Mouse (Mus musculus) heart, embryonic 13.5 days (tissue): Measurements from ENCODE around the gene Pamr1. TPM values are rescaled to one million over a fixed set of nuclear protein-coding genes. Genes with fewer than 3 reads are reported as not detected.
A peak's percentile ranks its signal among the peaks of the same experiment; 100 is the strongest.

Experiments
- ATAC-seq: fragments of 200-750 bp; cut with Nextera tagmentation; 2 replicates; pipeline ENCODE4 v1.8.0; 2017; ENCODE audit warnings: moderate TSS enrichment; ENCODE audit not compliant: insufficient number of reproducible peaks, low FRiP score, low TSS enrichment; ENCODE audit errors: extremely low read depth
- H3K27ac ChIP-seq: fragments of 300-500 bp; sonication (generic); replicated peaks from 2 replicates; pipeline ENCODE4 v1.5.1; 2015; ENCODE audit warnings: moderate library complexity, mild to moderate bottlenecking, inconsistent platforms
- H3K27me3 ChIP-seq: fragments of 300-500 bp; sonication (generic); replicated peaks from 2 replicates; pipeline ENCODE4 v1.6.1; 2015; ENCODE audit warnings: mild to moderate bottlenecking, inconsistent platforms
- H3K36me3 ChIP-seq: fragments of 300-500 bp; sonication (generic); 2 replicates; pipeline ENCODE4 v1.6.1; 2015; ENCODE audit warnings: mild to moderate bottlenecking, inconsistent platforms
- H3K4me1 ChIP-seq: fragments of 300-500 bp; sonication (generic); 2 replicates; pipeline ENCODE4 v1.6.1; 2015; ENCODE audit warnings: inconsistent platforms
- H3K4me2 ChIP-seq: fragments of 300-500 bp; sonication (generic); 2 replicates; pipeline ENCODE4 v1.6.1; 2015; ENCODE audit warnings: inconsistent platforms, mild to moderate bottlenecking, moderate library complexity
- H3K4me3 ChIP-seq: fragments of 300-500 bp; sonication (generic); 2 replicates; pipeline ENCODE4 v1.5.1; 2015; ENCODE audit warnings: moderate library complexity, mild to moderate bottlenecking, inconsistent platforms
- H3K9ac ChIP-seq: fragments of 300-500 bp; sonication (generic); 2 replicates; pipeline ENCODE4 v1.6.1; 2015; ENCODE audit warnings: inconsistent platforms, mild to moderate bottlenecking, moderate library complexity
- H3K9me3 ChIP-seq: fragments of 300-500 bp; sonication (generic); 2 replicates; pipeline ENCODE4 v1.6.1; 2016; ENCODE audit warnings: inconsistent platforms
- WGBS: fragments of 180-500 bp; shearing (Covaris S2); methylation state at CpG from one replicate; pipeline ENCODE4 v1.1.7; 2015; ENCODE audit warnings: mixed read lengths; 5-methylcytosine and 5-hydroxymethylcytosine counted together
- polyA plus RNA-seq: library from polyadenylated mRNA; unstranded; fragments of >200 nt; fragmentation: Nextera tagmentation; extraction: Ambion mirVana; gene quantifications from 2 replicates; pipeline ENCODE4 v1.2.1, GENCODE M21; 2015

Pamr1 gene
- polyA plus RNA-seq, result 1.4 and 2.2 TPM in 2 replicates

GRCm38 (mm10) chr2:102549611-102550266, at the start of gene Pamr1:
Pamr1 (plus strand) TSS chr2:102550012.
- H3K4me3 ChIP-seq, result peak within 1 kb of the TSS; percentile 46
- 2% methylated on average over 26 of the region's 26 CpGs for WGBS
- no peak for ATAC-seq
- H3K9ac ChIP-seq, result peak within 1 kb of the TSS; percentile 64
- H3K27me3 ChIP-seq, result peaks cover 49% of the 10 kb centered on the region
- H3K4me2 ChIP-seq, result peak within 1 kb of the TSS; percentile 73
- no peaks in the 10 kb centered on the region for H3K9me3 ChIP-seq
- H3K4me1 ChIP-seq, result peaks cover 25% of the 10 kb centered on the region
- no peaks in the 10 kb centered on the region for H3K36me3 ChIP-seq
- no peak within 1 kb of the TSS for H3K27ac ChIP-seq

DNA sequence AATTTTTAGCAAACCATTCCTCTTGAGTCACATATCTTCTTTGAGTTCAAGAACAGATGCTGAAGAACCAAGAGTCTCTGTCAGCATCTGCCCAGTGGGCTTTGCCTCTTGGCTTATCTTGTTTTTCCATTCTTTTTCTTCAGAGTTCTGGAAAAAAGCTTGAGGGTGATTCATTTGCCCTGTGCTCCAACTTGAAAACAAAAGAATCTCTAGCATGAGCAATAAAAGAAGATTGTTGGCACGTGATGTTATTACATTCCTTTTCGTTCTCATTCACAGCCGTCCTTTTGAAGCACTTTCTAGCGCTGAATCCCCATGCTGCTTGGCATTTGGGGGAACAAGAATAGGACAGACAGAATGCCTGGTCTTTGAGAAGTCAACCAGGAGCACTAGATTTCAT, 42.2 kb upstream of the Pamr1 start:
- H3K27ac ChIP-seq, result no peak overlapping the region
- ATAC-seq, result no peak
- H3K4me3 ChIP-seq, result no peak overlapping the region
- H3K9me3 ChIP-seq, result no peaks in the 10 kb centered on the region
- 24% methylated on average over 4 of the region's 4 CpGs for WGBS
- H3K27me3 ChIP-seq, result peaks cover 9% of the 10 kb centered on the region; the same call in 1 of the 2 replicates
- H3K4me2 ChIP-seq, result no peak overlapping the region
- H3K9ac ChIP-seq, result no peak overlapping the region
- peaks cover 5% of the 10 kb centered on the region; the same call in 1 of the 2 replicates for H3K4me1 ChIP-seq
- H3K36me3 ChIP-seq, result no peaks in the 10 kb centered on the region

GRCm38 (mm10) chr2:102508154-102508553, 41.7 kb upstream of the Pamr1 start:
- Histone ChIP-seq H3K9me3 (no peaks in the 10 kb centered on the region), H3K4me2 (no peak overlapping the region), H3K27ac (no peak overlapping the region), H3K4me3 (no peak overlapping the region), H3K4me1 (peaks cover 5% of the 10 kb centered on the region; the same call in 1 of the 2 replicates), H3K36me3 (no peaks in the 10 kb centered on the region), H3K27me3 (peaks cover 9% of the 10 kb centered on the region; the same call in 1 of the 2 replicates), H3K9ac (no peak overlapping the region)
- WGBS, result 21% methylated on average over 1 of the region's 1 CpGs
- ATAC-seq, result no peak

DNA sequence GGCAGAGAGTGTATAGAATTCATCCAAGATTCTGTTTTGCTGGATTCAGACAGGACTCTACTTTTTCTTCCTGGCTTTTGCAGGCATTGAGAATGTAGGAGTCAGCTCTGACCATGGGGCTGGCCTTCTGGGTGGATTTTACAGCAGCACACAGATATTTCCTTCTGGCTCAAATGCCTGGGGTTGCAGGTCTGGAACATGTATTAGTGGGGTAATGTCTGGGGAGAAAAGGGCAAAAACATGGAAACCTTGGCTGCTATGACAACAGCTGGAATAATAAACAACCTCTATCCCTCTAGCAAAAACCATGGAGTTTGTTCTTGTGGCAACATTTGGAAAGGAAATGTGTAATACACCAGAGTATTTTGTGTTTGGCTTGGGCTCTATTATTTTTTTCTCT, 29.9 kb upstream of the Pamr1 start:
- no peak overlapping the region for H3K27ac ChIP-seq
- no peak overlapping the region for H3K4me3 ChIP-seq
- no peaks in the 10 kb centered on the region for H3K9me3 ChIP-seq
- H3K9ac ChIP-seq, result no peak overlapping the region
- no peak overlapping the region for H3K4me2 ChIP-seq
- no peak for ATAC-seq
- no peaks in the 10 kb centered on the region for H3K4me1 ChIP-seq
- peaks cover 14% of the 10 kb centered on the region; the same call in 1 of the 2 replicates for H3K27me3 ChIP-seq
- no peaks in the 10 kb centered on the region for H3K36me3 ChIP-seq

GRCm38 (mm10) chr2:102527563-102527962, 22.2 kb upstream of the Pamr1 start:
- Histone ChIP-seq H3K9me3 (no peaks in the 10 kb centered on the region), H3K27ac (no peak overlapping the region), H3K27me3 (peaks cover 3% of the 10 kb centered on the region; the same call in 1 of the 2 replicates), H3K9ac (no peak overlapping the region), H3K4me2 (no peak overlapping the region), H3K36me3 (no peaks in the 10 kb centered on the region), H3K4me1 (no peaks in the 10 kb centered on the region), H3K4me3 (no peak overlapping the region)
- whole genome bisulfite sequencing, result 79% methylated on average over 4 of the region's 4 CpGs
- no peak for ATAC-seq

DNA sequence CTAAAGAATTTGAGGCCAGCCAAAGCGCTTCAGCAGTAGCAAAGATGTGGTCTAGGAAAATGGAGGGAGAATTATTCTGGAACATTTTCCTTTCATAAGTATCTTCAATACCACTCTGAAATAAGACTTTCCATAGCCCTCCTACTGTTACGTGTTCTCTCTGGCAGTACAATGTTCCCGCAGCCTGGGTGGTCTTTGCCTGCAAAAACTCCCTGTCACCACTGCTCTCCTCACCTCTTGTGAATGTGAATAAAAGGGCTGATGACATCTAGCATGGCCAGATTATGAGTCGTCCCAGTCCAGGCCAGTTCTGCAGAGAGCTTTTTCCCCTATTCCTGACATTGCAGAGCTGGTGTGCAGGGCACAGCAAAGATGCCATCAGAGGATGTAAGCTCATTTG, 16.4 kb upstream of the Pamr1 start:
- no peaks in the 10 kb centered on the region for H3K36me3 ChIP-seq
- 39% methylated on average over 4 of the region's 4 CpGs for WGBS
- H3K9me3 ChIP-seq, result no peaks in the 10 kb centered on the region
- no peak for ATAC-seq
- H3K4me1 ChIP-seq, result peaks cover 10% of the 10 kb centered on the region
- H3K27ac ChIP-seq, result no peak overlapping the region
- no peak overlapping the region for H3K9ac ChIP-seq
- peaks cover 5% of the 10 kb centered on the region; the same call in 1 of the 2 replicates for H3K27me3 ChIP-seq
- H3K4me2 ChIP-seq, result no peak overlapping the region
- no peak overlapping the region for H3K4me3 ChIP-seq

- Histone ChIP-seq H3K4me3 (no peak overlapping the region), H3K36me3 (no peaks in the 10 kb centered on the region), H3K9ac (no peak overlapping the region), H3K27me3 (peaks cover 26% of the 10 kb centered on the region), H3K4me2 (no peak overlapping the region), H3K27ac (no peak overlapping the region), H3K9me3 (no peaks in the 10 kb centered on the region), H3K4me1 (peaks cover 26% of the 10 kb centered on the region)
- no peak for ATAC-seq
- WGBS, result 55% methylated on average over 3 of the region's 3 CpGs
These were observed 13.0 kb upstream of the Pamr1 start for GRCm38 (mm10) chr2:102536766-102537165.

DNA sequence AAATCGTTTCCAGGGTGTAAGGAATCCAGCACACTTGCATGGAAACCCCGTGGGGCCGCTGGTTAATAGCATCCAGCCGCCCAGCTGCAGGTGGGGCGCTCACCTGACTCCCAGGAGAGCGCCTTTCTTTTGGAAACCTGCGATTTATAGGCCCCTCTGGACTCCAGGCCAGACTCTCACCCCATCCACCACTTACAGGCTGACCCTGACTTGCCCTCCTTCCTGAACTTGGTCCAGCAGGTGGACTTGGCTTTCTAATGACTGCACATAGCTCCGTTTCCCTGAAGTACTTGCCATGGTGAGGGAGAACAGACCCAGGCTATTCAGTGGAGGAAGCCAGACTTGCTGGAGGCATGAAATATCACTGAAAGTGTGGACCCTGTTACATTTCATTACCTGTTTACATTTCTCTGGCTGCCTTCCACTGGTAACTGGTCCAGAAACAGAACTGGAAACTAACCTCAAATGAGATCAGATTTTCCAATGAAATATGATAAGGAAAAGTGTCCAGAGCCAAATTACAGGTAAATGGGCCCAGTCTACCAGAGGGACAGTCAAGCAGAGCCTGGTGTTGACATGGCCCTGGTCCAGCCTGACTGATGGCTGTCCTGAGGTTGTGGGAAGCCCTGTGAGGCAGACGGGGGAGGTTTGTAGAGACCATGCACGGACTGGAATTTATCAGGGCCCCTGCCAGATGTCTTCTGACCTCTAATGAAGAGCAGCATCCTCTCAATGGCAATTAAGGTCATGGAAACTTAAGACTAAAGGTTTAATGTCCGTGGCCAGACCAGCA, 9.2 kb upstream of the Pamr1 start:
- H3K9me3 ChIP-seq, result no peaks in the 10 kb centered on the region
- WGBS, result 50% methylated on average over 11 of the region's 11 CpGs
- peaks cover 31% of the 10 kb centered on the region for H3K27me3 ChIP-seq
- ATAC-seq, result no peak
- H3K27ac ChIP-seq, result no peak overlapping the region
- H3K4me3 ChIP-seq, result no peak overlapping the region
- no peak overlapping the region for H3K4me2 ChIP-seq
- no peaks in the 10 kb centered on the region for H3K36me3 ChIP-seq
- H3K4me1 ChIP-seq, result peaks cover 36% of the 10 kb centered on the region
- H3K9ac ChIP-seq, result no peak overlapping the region

GRCm38 (mm10) chr2:102541404-102542125, 8.2 kb upstream of the Pamr1 start:
- H3K27me3 ChIP-seq, result peaks cover 34% of the 10 kb centered on the region
- no peaks in the 10 kb centered on the region for H3K9me3 ChIP-seq
- 27% methylated on average over 4 of the region's 4 CpGs for WGBS
- H3K4me1 ChIP-seq, result peaks cover 36% of the 10 kb centered on the region
- no peak overlapping the region for H3K27ac ChIP-seq
- no peaks in the 10 kb centered on the region for H3K36me3 ChIP-seq
- no peak overlapping the region for H3K4me2 ChIP-seq
- no peak overlapping the region for H3K4me3 ChIP-seq
- ATAC-seq, result no peak
- H3K9ac ChIP-seq, result no peak overlapping the region

DNA sequence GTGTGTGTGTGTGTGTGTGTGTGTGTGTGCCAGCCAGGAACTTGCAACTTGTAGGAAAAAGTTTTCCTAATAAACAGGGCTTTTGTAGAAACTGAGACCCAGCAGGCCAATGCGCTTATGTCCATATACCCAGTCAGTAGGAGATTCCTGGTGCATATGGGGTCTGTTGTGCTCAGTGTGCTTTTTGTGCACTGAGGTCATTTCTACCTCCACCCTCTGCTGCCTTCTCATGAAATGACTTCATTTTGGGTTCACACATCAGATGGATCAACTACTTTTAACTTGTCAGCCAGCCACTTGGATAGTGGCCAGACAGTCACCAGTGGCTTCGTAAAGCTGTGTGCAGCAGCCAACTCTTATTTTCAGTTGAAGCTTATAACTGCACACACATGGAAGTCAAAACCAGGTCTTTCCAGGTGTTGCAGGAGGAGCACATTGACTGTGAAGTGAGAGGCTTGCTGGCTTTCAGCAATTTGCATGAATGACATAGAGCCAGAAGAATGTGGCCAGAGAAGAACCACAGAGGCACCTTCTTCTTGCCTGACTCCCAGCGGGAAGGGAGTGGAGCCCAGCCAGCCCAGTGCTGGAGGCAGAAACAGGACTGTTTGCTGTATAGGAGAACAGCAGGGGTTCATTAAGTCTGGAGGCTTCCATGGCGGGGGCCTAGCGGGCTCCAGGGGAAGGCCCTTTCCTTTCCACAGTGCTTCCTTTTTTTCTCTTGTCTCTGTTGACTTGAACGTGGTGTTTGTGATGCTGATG, 5.7 kb upstream of the Pamr1 start:
- no peak overlapping the region for H3K4me3 ChIP-seq
- H3K9ac ChIP-seq, result no peak overlapping the region
- H3K9me3 ChIP-seq, result no peaks in the 10 kb centered on the region
- no peak for ATAC-seq
- peaks cover 37% of the 10 kb centered on the region for H3K27me3 ChIP-seq
- H3K36me3 ChIP-seq, result no peaks in the 10 kb centered on the region
- peaks cover 26% of the 10 kb centered on the region for H3K4me1 ChIP-seq
- WGBS, result 30% methylated on average over 6 of the region's 6 CpGs
- H3K4me2 ChIP-seq, result no peak overlapping the region; the same call in 1 of the 2 replicates
- no peak overlapping the region for H3K27ac ChIP-seq
